Comparison of ENCODE assay signal across 8 mouse cellular contexts in genomic region chr9:42123713-42124576, GRCm38 (mm10). TPM values are rescaled to one million over a fixed set of nuclear protein-coding genes. Genes with fewer than 3 reads are reported as not detected.
DNase-seq lines count a peak whose midpoint lies in the region; ATAC-seq and TF ChIP-seq lines count a peak whose summit lies in the region.

Sorl1 (minus strand) TSS chr9:42124297.

- H3K9ac ChIP-seq in heart, embryonic 13.5 days = peak within 1 kb of the TSS; percentile 88
- peak within 1 kb of the TSS; percentile 87 for H3K9ac ChIP-seq in kidney, embryonic 16.5 days (replicated peaks; ENCODE audit: low read length)
- 0 out of 2 replicates have a peak within 1 kb of the TSS, but pooled peaks have one; percentile 31 for H3K9ac ChIP-seq in liver, embryonic 12.5 days

- WGBS in forebrain, embryonic 10.5 days = under 1% methylated on average over 94 of the region's 94 CpGs
- under 1% methylated on average over 57 of the region's 94 CpGs for WGBS in heart, embryonic 13.5 days
- WGBS in kidney, embryonic 16.5 days = under 1% methylated on average over 86 of the region's 94 CpGs
- WGBS in liver, embryonic 12.5 days (ENCODE audit: insufficient replicate concordance) = under 1% methylated on average over 77 of the region's 94 CpGs

- ATAC-seq in heart, embryonic 13.5 days (ENCODE audit: extremely low read depth, insufficient number of reproducible peaks, low FRiP score, low TSS enrichment) = peak; percentile 50; the same call in 1 of the 2 replicates
- ATAC-seq in kidney, embryonic 16.5 days (ENCODE audit: low FRiP score, low TSS enrichment) = peak; percentile 86
- ATAC-seq in liver, embryonic 12.5 days = peak; percentile 47; the same call in 1 of the 2 replicates

- peak within 1 kb of the TSS; percentile 76 for H3K4me3 ChIP-seq in forebrain, embryonic 10.5 days
- peak within 1 kb of the TSS; percentile 69 for H3K4me3 ChIP-seq in heart, embryonic 13.5 days
- peak within 1 kb of the TSS; percentile 83 for H3K4me3 ChIP-seq in kidney, embryonic 16.5 days (ENCODE audit: low read length)
- peak within 1 kb of the TSS; percentile 59 for H3K4me3 ChIP-seq in liver, embryonic 12.5 days
- peak within 1 kb of the TSS; percentile 93 for H3K4me3 ChIP-seq in testis, adult 2 months (ENCODE audit: control insufficient read depth, low read depth, low read length)

- H3K27ac ChIP-seq in forebrain, embryonic 10.5 days = peak within 1 kb of the TSS; percentile 86
- no peak within 1 kb of the TSS for H3K27ac ChIP-seq in heart, embryonic 13.5 days (replicated peaks)
- peak within 1 kb of the TSS; percentile 59 for H3K27ac ChIP-seq in kidney, embryonic 16.5 days (ENCODE audit: low read length)
- no peak within 1 kb of the TSS for H3K27ac ChIP-seq in liver, embryonic 12.5 days
- no peak within 1 kb of the TSS for H3K27ac ChIP-seq in testis, adult 2 months (ENCODE audit: control insufficient read depth, insufficient read depth, low read depth, low read length)

- DNase-seq in left cerebral cortex, adult 18-20 months (ENCODE audit: low spot score in 2 of 2) = peak; percentile 69 to 83
- DNase-seq in left cerebral cortex, adult 11 months (ENCODE audit: low spot score) = no peak
- DNase-seq in forebrain, embryonic 10.5 days (ENCODE audit: extremely low spot score, low spot score) = peak; percentile 53
- peak; percentile 40 to 68 for DNase-seq in natural killer cell, adult 2 months (ENCODE audit: low spot score in 2 of 2)

- H3K9me3 ChIP-seq in forebrain, embryonic 10.5 days = no peaks in the 10 kb centered on the region
- no peaks in the 10 kb centered on the region for H3K9me3 ChIP-seq in heart, embryonic 13.5 days
- H3K9me3 ChIP-seq in kidney, embryonic 16.5 days (ENCODE audit: low read length) = no peaks in the 10 kb centered on the region
- no peaks in the 10 kb centered on the region for H3K9me3 ChIP-seq in liver, embryonic 12.5 days (replicated peaks)

- H3K36me3 ChIP-seq in forebrain, embryonic 10.5 days (replicated peaks) = no peaks in the 10 kb centered on the region
- H3K36me3 ChIP-seq in heart, embryonic 13.5 days = no peaks in the 10 kb centered on the region
- no peaks in the 10 kb centered on the region for H3K36me3 ChIP-seq in kidney, embryonic 16.5 days (ENCODE audit: insufficient read depth, low read length)
- no peaks in the 10 kb centered on the region for H3K36me3 ChIP-seq in liver, embryonic 12.5 days
- H3K36me3 ChIP-seq in testis, adult 2 months (ENCODE audit: control insufficient read depth, insufficient read depth, low read length) = no peaks in the 10 kb centered on the region

- H3K4me2 ChIP-seq in heart, embryonic 13.5 days = peak within 1 kb of the TSS; percentile 82
- peak within 1 kb of the TSS; percentile 97 for H3K4me2 ChIP-seq in kidney, embryonic 16.5 days (replicated peaks; ENCODE audit: low read depth, low read length)
- H3K4me2 ChIP-seq in liver, embryonic 12.5 days = peak within 1 kb of the TSS; percentile 75

- peaks cover 66% of the 10 kb centered on the region for H3K27me3 ChIP-seq in forebrain, embryonic 10.5 days (ENCODE audit: poor library complexity, severe bottlenecking)
- peaks cover 32% of the 10 kb centered on the region for H3K27me3 ChIP-seq in heart, embryonic 13.5 days (replicated peaks)
- no peaks in the 10 kb centered on the region for H3K27me3 ChIP-seq in kidney, embryonic 16.5 days (ENCODE audit: insufficient read depth, low read length)
- peaks cover 53% of the 10 kb centered on the region for H3K27me3 ChIP-seq in liver, embryonic 12.5 days (replicated peaks)
- 0 out of 2 replicates have a peak, but pooled peaks cover 2% of the 10 kb centered on the region for H3K27me3 ChIP-seq in testis, adult 2 months (ENCODE audit: control insufficient read depth, insufficient read depth, low read length)

- no peak for TF ChIP-seq POLR2A in testis, adult 2 months (IDR thresholded peaks at IDR 0.05; ENCODE audit: control insufficient read depth, low read depth, low read length)

- peak; percentile 32; the same call in 1 of the 2 replicates for TF ChIP-seq CTCF in testis, adult 2 months (IDR thresholded peaks at IDR 0.05; ENCODE audit: control insufficient read depth, insufficient read depth, insufficient replicate concordance, low read depth, low read length)

- H3K4me1 ChIP-seq in forebrain, embryonic 10.5 days = peaks cover 19% of the 10 kb centered on the region
- peaks cover 10% of the 10 kb centered on the region; the same call in 1 of the 2 replicates for H3K4me1 ChIP-seq in heart, embryonic 13.5 days
- peaks cover 22% of the 10 kb centered on the region for H3K4me1 ChIP-seq in kidney, embryonic 16.5 days (ENCODE audit: insufficient read depth, low read length)
- H3K4me1 ChIP-seq in liver, embryonic 12.5 days = 0 out of 2 replicates have a peak, but pooled peaks cover 8% of the 10 kb centered on the region
- H3K4me1 ChIP-seq in testis, adult 2 months (ENCODE audit: control insufficient read depth, insufficient read depth, low read length) = peaks cover 17% of the 10 kb centered on the region

RNA-seq across cellular contexts. Expression of gene Sorl1, which starts in this region (rescaled TPM):
- total RNA-seq in left cerebral cortex, adult 18-20 months (2021) = 100 to 1,000 TPM; 180 to 243 TPM
- polyA plus RNA-seq in forebrain, embryonic 10.5 days (2016; fragmentation: Nextera tagmentation; extraction: Ambion mirVana) = 1.9 and 4.7 TPM in 2 replicates
- polyA plus RNA-seq in heart, embryonic 13.5 days (2015; fragmentation: Nextera tagmentation; extraction: Ambion mirVana) = 2.9 and 3.7 TPM in 2 replicates
- polyA plus RNA-seq in kidney, embryonic 16.5 days (2015; fragmentation: Nextera tagmentation; extraction: Ambion mirVana) = 11.3 and 12.5 TPM in 2 replicates
- polyA plus RNA-seq in liver, embryonic 12.5 days (2016; fragmentation: Nextera tagmentation; extraction: Ambion mirVana) = 0.98 and 1.3 TPM in 2 replicates
- 2.6 and 3.7 TPM in 2 replicates for polyA plus RNA-seq in testis, adult 2 months (2012; rRNA removed)

Comparison
In these comparisons a context has a peak if more than half of its experiments do, and no peak if none do; other contexts are left out.
1. H3K27ac ChIP-seq: peak in forebrain, embryonic 10.5 days (single experiment) and kidney, embryonic 16.5 days (single experiment); none in heart, embryonic 13.5 days (single experiment), liver, embryonic 12.5 days (single experiment) and testis, adult 2 months (single experiment).
2. H3K9ac ChIP-seq: peak in every context shown above with its lines; median percentile 88 in heart, embryonic 13.5 days; 87 in kidney, embryonic 16.5 days; 31 in liver, embryonic 12.5 days.
3. Peak in every context shown above with its lines, with median percentiles within 50 percentile points of each other: H3K4me3 ChIP-seq, ATAC-seq and H3K4me2 ChIP-seq.